Mouse (Mus musculus) splenic B cell, adult 2 months (primary cell): ENCODE data around the gene Rps9.
"Not testable (repeated sequence)": the region's sequence is repeated elsewhere in the genome, so short reads cannot be mapped to it uniquely, and the experiment has no call there.

Source experiments
- DNase-seq: peaks from one replicate; pipeline ENCODE4 v3.0.0-alpha.2; 2011; ENCODE audit warnings: low read depth, low spot score
- H3K27me3 ChIP-seq: 2 replicates; pipeline ENCODE4 v1.6.1; 2012; ENCODE audit warnings: mild to moderate bottlenecking, low read length, moderate library complexity, mixed read lengths; ENCODE audit not compliant: control insufficient read depth, poor library complexity, insufficient read depth, severe bottlenecking
- H3K36me3 ChIP-seq: 2 replicates; pipeline ENCODE4 v1.6.1; 2012; ENCODE audit warnings: mild to moderate bottlenecking, low read length, moderate library complexity, mixed read lengths; ENCODE audit not compliant: control insufficient read depth, poor library complexity, insufficient read depth, severe bottlenecking

Rps9 gene

DNA sequence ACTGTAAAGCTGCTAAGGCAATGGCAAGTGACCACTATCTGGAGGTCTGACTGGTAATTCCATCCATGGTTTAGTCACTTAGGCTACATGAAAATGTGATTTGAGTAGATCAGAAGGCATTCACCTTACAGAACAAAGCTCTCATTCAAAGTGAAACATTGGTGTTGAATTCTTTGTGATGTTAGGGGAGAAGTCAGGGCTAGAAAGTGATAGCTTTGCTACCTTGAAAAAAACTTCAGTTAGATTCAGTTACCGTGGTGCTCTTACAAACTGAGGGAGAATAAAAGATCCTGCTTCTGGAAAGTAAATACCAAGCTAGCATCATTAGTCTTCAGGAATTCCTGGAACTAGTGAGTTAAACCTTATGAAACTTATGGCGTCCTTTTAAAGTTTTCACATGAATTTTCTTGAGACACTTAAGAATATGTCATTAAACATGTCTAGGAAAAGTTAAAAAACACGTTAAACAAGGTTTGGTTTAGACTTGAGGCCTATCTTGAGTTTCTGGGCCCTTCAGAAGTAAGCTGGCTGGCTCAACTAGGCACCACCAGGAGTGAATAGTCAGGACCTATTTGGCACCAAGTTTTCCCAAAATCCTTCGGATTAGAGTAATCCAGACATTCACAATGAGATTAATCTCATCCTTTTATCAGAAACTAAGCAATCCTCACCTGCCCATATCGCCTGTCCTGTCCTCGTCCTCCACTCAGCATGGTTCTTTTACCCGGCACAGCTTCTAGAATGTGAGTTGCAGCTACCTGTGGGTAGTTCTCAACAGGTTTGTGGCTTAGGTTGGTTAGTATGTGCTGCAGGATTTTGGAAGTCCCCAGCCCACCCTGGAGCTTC is 4.0 kb downstream of the Rps9 start:
- DNase-seq: no peak
- H3K27me3 ChIP-seq: no peaks in the 10 kb centered on the region

DNA sequence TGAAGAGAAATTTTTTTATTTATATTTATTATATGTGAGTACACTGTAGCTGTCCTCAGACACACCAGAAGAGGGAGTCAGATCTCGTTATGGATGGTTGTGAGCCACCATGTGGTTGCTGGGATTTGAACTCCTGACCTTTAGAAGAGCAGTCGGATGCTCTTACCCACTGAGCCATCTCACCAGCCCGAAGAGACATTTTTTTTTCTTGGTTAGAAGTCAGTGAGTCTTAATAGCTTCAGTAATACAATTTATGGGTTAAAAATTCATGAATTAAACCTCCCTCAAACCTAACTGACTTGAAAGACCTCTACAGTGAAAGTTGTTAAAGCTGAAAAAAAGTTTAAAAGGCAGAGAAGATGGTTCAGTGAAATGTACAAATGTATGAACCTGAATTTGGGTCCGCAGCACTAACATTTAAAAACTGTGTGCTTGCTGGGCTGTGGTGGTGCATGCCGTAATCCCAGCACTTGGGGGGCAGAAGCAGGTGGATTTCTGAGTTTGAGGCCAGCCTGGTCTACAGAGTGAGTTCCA is 4.7 kb downstream of the Rps9 start:
- DNase-seq, H3K36me3 ChIP-seq, H3K27me3 ChIP-seq: not testable (repeated sequence)

More for the DNA sequence above, 4.0 kb downstream of the Rps9 start:
- H3K36me3 ChIP-seq: peaks cover 5% of the 10 kb centered on the region; the same call in 1 of the 2 replicates

DNA sequence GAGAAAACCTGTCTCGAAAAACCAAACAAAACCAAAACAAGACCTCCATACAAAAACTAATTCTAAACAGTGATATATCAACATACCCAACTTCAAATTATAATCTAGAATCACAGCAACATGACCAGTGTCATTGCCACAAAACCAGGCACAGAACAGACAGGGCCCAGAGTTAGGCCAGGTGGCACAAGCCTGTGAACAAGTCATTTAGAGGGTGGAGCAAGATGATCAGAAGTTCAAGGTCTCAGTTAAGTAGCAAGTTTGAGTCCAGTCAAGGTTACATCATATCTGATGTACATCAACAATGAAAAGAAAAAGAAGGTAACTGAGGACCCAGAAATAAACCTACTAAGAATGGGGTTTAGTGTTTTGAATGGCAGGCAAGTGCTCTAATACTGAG is 5.2 kb downstream of the Rps9 start:
- DNase-seq: no peak
- Histone ChIP-seq H3K27me3 (no peaks in the 10 kb centered on the region), H3K36me3 (peaks cover 8% of the 10 kb centered on the region; the same call in 1 of the 2 replicates)

DNA sequence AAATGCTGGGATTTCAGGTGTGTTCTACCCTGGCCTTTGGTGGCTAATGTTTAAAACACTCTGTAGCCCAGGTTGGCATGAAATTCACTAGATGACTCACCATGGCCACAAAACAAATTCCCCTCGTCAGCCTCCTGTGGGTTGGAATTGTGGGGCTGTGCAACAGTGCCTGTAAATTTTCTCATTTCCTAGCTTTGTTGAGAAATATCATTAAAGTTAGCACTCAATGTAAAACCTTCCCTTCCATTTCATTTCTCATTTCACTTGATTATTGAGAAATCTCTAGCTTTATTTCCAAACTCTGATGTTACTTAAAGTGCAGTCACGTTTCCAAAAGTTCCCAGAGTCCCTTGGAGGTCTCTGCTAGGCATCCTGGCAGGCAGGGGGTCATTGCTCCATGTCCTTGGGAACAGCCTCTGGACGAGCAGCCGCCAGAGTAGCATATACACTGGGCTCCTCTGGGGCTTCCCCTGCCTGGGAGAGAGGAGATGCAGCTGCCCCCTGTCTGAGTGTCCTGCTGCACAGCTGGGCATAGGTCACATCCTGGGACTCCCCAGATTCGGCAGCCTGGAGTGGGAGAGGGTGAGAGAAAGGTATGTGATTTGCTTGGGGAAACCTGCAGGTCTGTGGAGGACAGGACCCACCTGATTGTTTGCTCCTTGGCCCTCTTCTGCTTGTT is 8.6 kb downstream of the Rps9 start:
- DNase-seq: no peak
- Histone ChIP-seq H3K36me3 (peaks cover 12% of the 10 kb centered on the region), H3K27me3 (no peaks in the 10 kb centered on the region)

DNA sequence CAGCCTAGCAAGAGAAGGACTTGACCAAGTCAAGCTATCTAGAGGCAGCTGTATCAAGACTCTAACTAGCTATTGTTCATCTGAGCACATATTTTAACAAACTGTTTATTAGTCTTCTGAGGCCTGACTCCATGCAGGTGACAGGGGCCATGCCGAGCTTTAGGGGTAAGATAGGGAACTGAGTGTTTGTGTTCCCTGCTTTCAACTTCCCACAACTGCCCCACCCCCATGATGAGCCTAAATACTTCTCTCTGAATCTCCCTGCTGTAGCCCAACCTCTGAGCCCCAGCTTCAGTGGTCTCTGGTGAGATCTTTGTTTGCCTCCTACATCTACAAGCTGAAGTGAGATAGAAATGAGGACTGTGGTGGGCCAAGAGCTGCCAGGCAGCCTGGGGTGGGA is 11.5 kb downstream of the Rps9 start:
- H3K27me3 ChIP-seq: no peaks in the 10 kb centered on the region
- peaks cover 13% of the 10 kb centered on the region for H3K36me3 ChIP-seq
- DNase-seq: no peak

DNA sequence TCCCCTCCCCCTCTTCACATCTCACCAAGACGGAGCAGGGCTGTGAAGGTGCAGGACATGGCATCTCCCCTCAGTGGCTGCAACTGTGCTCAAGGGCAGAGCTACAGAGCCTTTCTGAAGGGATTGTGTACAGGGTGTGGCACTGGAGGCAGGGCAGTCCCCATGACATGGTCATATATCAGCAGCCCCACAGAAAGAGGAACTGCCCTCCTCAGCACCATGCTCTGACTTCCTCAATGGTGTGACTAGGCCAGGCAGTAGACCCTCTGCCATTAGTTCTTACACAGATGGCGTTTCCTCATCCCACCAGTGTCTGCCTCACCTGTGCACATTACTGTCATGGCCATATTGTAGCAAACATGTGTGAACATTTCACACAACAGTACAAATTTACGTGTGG is 16.5 kb downstream of the Rps9 start, which contains the start of gene Pirb:
Gene Pirb (minus strand): TSS at position 124 of the 400 bp plus-strand sequence.
- not testable (repeated sequence) for H3K36me3 ChIP-seq, DNase-seq

DNA sequence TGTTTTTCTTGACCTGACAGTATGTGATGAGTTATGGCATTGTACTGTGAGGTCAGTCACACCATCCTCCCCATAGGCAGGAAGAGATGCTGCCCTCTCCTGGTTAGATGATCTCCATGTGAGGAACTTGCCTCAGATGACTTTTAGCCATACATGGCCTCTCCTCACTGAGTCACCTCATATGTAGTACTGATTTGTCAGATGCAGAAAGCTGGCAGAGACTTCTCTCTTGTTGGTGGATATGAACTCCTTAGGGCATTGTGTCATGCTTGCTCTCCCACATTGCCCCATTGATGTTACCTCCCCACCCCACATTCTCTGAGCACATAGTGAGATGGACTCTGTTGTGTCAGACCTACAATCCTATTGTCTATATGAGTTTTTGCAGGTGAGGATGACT is 21.7 kb downstream of the Rps9 start:
- H3K27me3 ChIP-seq: not testable (repeated sequence)

More for the DNA sequence above, 16.5 kb downstream of the Rps9 start, which contains the start of gene Pirb:
- H3K27me3 ChIP-seq: not testable (repeated sequence)

DNA sequence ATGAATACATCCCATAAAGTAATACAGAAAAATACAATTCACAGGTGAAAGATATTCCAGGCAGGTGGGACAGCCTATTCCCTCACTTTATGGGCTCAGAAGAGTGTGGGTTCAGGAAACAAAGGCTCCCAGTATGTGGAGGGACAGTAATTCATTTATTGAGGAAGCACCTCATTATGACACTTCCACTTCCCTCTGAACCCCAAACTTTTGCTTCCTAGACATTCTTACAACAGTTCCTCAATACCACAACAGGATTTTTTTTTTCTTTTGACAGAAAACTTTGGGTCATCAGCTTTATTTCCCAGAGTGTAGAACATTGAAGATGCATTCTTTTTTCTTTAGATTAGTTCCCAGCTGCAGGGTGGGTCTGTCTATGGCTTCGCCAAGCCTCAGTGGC is 28.9 kb downstream of the Rps9 start:
- H3K36me3 ChIP-seq, DNase-seq, H3K27me3 ChIP-seq: not testable (repeated sequence)

More for the DNA sequence above, 21.7 kb downstream of the Rps9 start:
- not testable (repeated sequence) for DNase-seq, H3K36me3 ChIP-seq
